Mouse (Mus musculus): ENCODE data around the gene Zmiz1.

Zmiz1 gene

GRCm38 (mm10) chr14:25458111-25459015 lies 622 bp upstream of the Zmiz1 start:
- Histone ChIP-seq H3K4me1 (replicated peaks; ENCODE audit: low read depth, low read length) (peaks cover 55% of the 10 kb centered on the region), H3K36me3 (ENCODE audit: insufficient read depth, low read length) (no peaks in the 10 kb centered on the region), H3K27me3 (ENCODE audit: insufficient read depth, low read length) (peaks cover 89% of the 10 kb centered on the region), H3K4me3 (replicated peaks; ENCODE audit: low read length) (peak overlapping the region; percentile 80), H3K9me3 (ENCODE audit: low read length) (no peaks in the 10 kb centered on the region)
- TF ChIP-seq POU5F1 (IDR thresholded peaks at IDR 0.05; ENCODE audit: borderline replicate concordance, low read length) (no peak), NANOG (IDR thresholded peaks at IDR 0.05; ENCODE audit: borderline replicate concordance, low read length) (no peak), CTCF (conservative IDR thresholded peaks at IDR 0.05; ENCODE audit: low read length) (no peak)

- Histone ChIP-seq H3K9me3 (ENCODE audit: low read length) (no peaks in the 10 kb centered on the region), H3K36me3 (ENCODE audit: insufficient read depth, low read length) (no peaks in the 10 kb centered on the region), H3K4me1 (replicated peaks; ENCODE audit: low read depth, low read length) (peaks cover 45% of the 10 kb centered on the region), H3K4me3 (replicated peaks; ENCODE audit: low read length) (peak overlapping the region; percentile 80), H3K27me3 (ENCODE audit: insufficient read depth, low read length) (peaks cover 89% of the 10 kb centered on the region)
- TF ChIP-seq POU5F1 (IDR thresholded peaks at IDR 0.05; ENCODE audit: borderline replicate concordance, low read length) (no peak), NANOG (IDR thresholded peaks at IDR 0.05; ENCODE audit: borderline replicate concordance, low read length) (no peak), CTCF (conservative IDR thresholded peaks at IDR 0.05; ENCODE audit: low read length) (no peak)
Observed at GRCm38 (mm10) chr14:25459394-25459997, 511 bp downstream of the Zmiz1 start.

GRCm38 (mm10) chr14:25459998-25460800 lies 1.2 kb downstream of the Zmiz1 start:
- H3K4me3 ChIP-seq (replicated peaks; ENCODE audit: low read length) = peak overlapping the region; percentile 80
- TF ChIP-seq CTCF (conservative IDR thresholded peaks at IDR 0.05; ENCODE audit: low read length) = no peak
- TF ChIP-seq POU5F1 (IDR thresholded peaks at IDR 0.05; ENCODE audit: borderline replicate concordance, low read length) = no peak
- no peak for TF ChIP-seq NANOG (IDR thresholded peaks at IDR 0.05; ENCODE audit: borderline replicate concordance, low read length)
- no peaks in the 10 kb centered on the region for H3K36me3 ChIP-seq (ENCODE audit: insufficient read depth, low read length)
- peaks cover 89% of the 10 kb centered on the region for H3K27me3 ChIP-seq (ENCODE audit: insufficient read depth, low read length)
- peaks cover 43% of the 10 kb centered on the region for H3K4me1 ChIP-seq (replicated peaks; ENCODE audit: low read depth, low read length)
- H3K9me3 ChIP-seq (ENCODE audit: low read length) = no peaks in the 10 kb centered on the region

GRCm38 (mm10) chr14:25460801-25461675 lies 2.1 kb downstream of the Zmiz1 start:
- no peaks in the 10 kb centered on the region for H3K9me3 ChIP-seq (ENCODE audit: low read length)
- H3K36me3 ChIP-seq (ENCODE audit: insufficient read depth, low read length) = no peaks in the 10 kb centered on the region
- peaks cover 41% of the 10 kb centered on the region for H3K4me1 ChIP-seq (replicated peaks; ENCODE audit: low read depth, low read length)
- no peak for TF ChIP-seq POU5F1 (IDR thresholded peaks at IDR 0.05; ENCODE audit: borderline replicate concordance, low read length)
- no peak for TF ChIP-seq CTCF (conservative IDR thresholded peaks at IDR 0.05; ENCODE audit: low read length)
- no peak for TF ChIP-seq NANOG (IDR thresholded peaks at IDR 0.05; ENCODE audit: borderline replicate concordance, low read length)
- H3K4me3 ChIP-seq (replicated peaks; ENCODE audit: low read length) = peak overlapping the region; percentile 80
- H3K27me3 ChIP-seq (ENCODE audit: insufficient read depth, low read length) = peaks cover 89% of the 10 kb centered on the region

GRCm38 (mm10) chr14:25461676-25462385 lies 2.8 kb downstream of the Zmiz1 start:
- TF ChIP-seq CTCF (conservative IDR thresholded peaks at IDR 0.05; ENCODE audit: low read length) = no peak
- no peak for TF ChIP-seq NANOG (IDR thresholded peaks at IDR 0.05; ENCODE audit: borderline replicate concordance, low read length)
- no peak for TF ChIP-seq POU5F1 (IDR thresholded peaks at IDR 0.05; ENCODE audit: borderline replicate concordance, low read length)
- no peaks in the 10 kb centered on the region for H3K36me3 ChIP-seq (ENCODE audit: insufficient read depth, low read length)
- peaks cover 33% of the 10 kb centered on the region for H3K4me1 ChIP-seq (replicated peaks; ENCODE audit: low read depth, low read length)
- no peaks in the 10 kb centered on the region for H3K9me3 ChIP-seq (ENCODE audit: low read length)
- H3K4me3 ChIP-seq (replicated peaks; ENCODE audit: low read length) = peak overlapping the region; percentile 80
- H3K27me3 ChIP-seq (ENCODE audit: insufficient read depth, low read length) = peaks cover 85% of the 10 kb centered on the region

GRCm38 (mm10) chr14:25462975-25463374 lies 4.0 kb downstream of the Zmiz1 start:
- Histone ChIP-seq H3K9me3 (ENCODE audit: low read length) (no peaks in the 10 kb centered on the region), H3K4me1 (replicated peaks; ENCODE audit: low read depth, low read length) (peaks cover 28% of the 10 kb centered on the region), H3K36me3 (ENCODE audit: insufficient read depth, low read length) (no peaks in the 10 kb centered on the region), H3K4me3 (replicated peaks; ENCODE audit: low read length) (no peak overlapping the region), H3K27me3 (ENCODE audit: insufficient read depth, low read length) (peaks cover 85% of the 10 kb centered on the region)
- TF ChIP-seq NANOG (IDR thresholded peaks at IDR 0.05; ENCODE audit: borderline replicate concordance, low read length) (no peak), POU5F1 (IDR thresholded peaks at IDR 0.05; ENCODE audit: borderline replicate concordance, low read length) (no peak), CTCF (conservative IDR thresholded peaks at IDR 0.05; ENCODE audit: low read length) (no peak)

- no peaks in the 10 kb centered on the region for H3K36me3 ChIP-seq (ENCODE audit: insufficient read depth, low read length)
- no peaks in the 10 kb centered on the region for H3K9me3 ChIP-seq (ENCODE audit: low read length)
- H3K4me1 ChIP-seq (replicated peaks; ENCODE audit: low read depth, low read length) = peaks cover 20% of the 10 kb centered on the region
- H3K4me3 ChIP-seq (replicated peaks; ENCODE audit: low read length) = no peak overlapping the region
- peaks cover 85% of the 10 kb centered on the region for H3K27me3 ChIP-seq (ENCODE audit: insufficient read depth, low read length)
- TF ChIP-seq NANOG (IDR thresholded peaks at IDR 0.05; ENCODE audit: borderline replicate concordance, low read length) (no peak), CTCF (conservative IDR thresholded peaks at IDR 0.05; ENCODE audit: low read length) (no peak), POU5F1 (IDR thresholded peaks at IDR 0.05; ENCODE audit: borderline replicate concordance, low read length) (no peak)
Observed at GRCm38 (mm10) chr14:25463919-25464318, 4.9 kb downstream of the Zmiz1 start.
